Comparison of ENCODE assay signal across 9 mouse cellular contexts in the genomic region with DNA sequence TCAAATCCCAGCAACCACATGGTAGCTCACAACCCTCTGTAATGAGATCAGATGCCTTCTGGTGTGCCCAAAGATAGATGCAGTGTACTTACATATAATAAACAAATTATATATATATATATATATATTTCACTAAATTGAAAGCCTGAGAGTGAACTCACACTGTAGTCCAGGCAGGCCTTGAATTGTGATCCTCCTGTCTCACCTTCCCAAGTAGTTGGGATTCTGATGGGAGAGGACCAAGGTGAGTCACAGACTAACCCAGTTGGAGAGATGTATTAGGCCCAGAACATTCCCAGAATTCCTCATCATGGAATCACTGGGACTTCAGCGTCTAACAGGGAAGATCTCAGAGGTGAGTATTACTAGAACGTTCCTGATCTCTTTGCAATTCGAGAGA. TPM values are rescaled to one million over a fixed set of nuclear protein-coding genes. Genes with fewer than 3 reads are reported as not detected.
A peak's percentile ranks its signal among the peaks of the same experiment; 100 is the strongest.
DNase-seq lines count a peak whose midpoint lies in the region; ATAC-seq and TF ChIP-seq lines count a peak whose summit lies in the region.
"Had no signal": no experiment of that assay in that cellular context is flagged by ENCODE, and none has a peak within 500 bp of the region (broad histone marks: within the 10 kb centered on the region; RNA-seq: fewer than 3 reads in every experiment).

A gene (plus strand): TSS at position 301 of the 400 bp plus-strand sequence.

- no peak for DNase-seq in layer of hippocampus, adult 2 months (ENCODE audit: low spot score in 2 of 2)
- no peak for DNase-seq in layer of hippocampus, adult 9-10 months (ENCODE audit: low spot score)
- DNase-seq in embryonic facial prominence, embryonic 14.5 days (ENCODE audit: low spot score): no peak
- no peak for DNase-seq in hindbrain, embryonic 14.5 days (ENCODE audit: low spot score)
- no peak for DNase-seq in right cerebral cortex, postnatal 14 days
- DNase-seq in cerebellum, adult 11 months: no peak
- no peak for DNase-seq in lung, postnatal 14 days
- DNase-seq: kidney, postnatal 25 days had no signal

- H3K27me3 ChIP-seq in embryonic facial prominence, embryonic 14.5 days (replicated peaks; ENCODE audit: control insufficient read depth, insufficient read depth, low read length): no peaks in the 10 kb centered on the region
- no peaks in the 10 kb centered on the region for H3K27me3 ChIP-seq in hindbrain, embryonic 14.5 days (ENCODE audit: control insufficient read depth, insufficient read depth, low read length)
- no peaks in the 10 kb centered on the region for H3K27me3 ChIP-seq in midbrain, embryonic 15.5 days (replicated peaks)

- no peaks in the 10 kb centered on the region for H3K9me3 ChIP-seq in embryonic facial prominence, embryonic 14.5 days (ENCODE audit: control insufficient read depth, low read length)
- H3K9me3 ChIP-seq in hindbrain, embryonic 14.5 days (ENCODE audit: control insufficient read depth, low read length): no peaks in the 10 kb centered on the region
- no peaks in the 10 kb centered on the region for H3K9me3 ChIP-seq in midbrain, embryonic 15.5 days

- H3K4me2 ChIP-seq in embryonic facial prominence, embryonic 14.5 days (ENCODE audit: low read depth, low read length): peak within 1 kb of the TSS; percentile 51
- H3K4me2 ChIP-seq in hindbrain, embryonic 14.5 days (replicated peaks): peak within 1 kb of the TSS; percentile 49
- H3K4me2 ChIP-seq in midbrain, embryonic 15.5 days: peak within 1 kb of the TSS; percentile 46

- H3K27ac ChIP-seq in layer of hippocampus, adult 2 months: peak within 1 kb of the TSS; percentile 90
- H3K27ac ChIP-seq in embryonic facial prominence, embryonic 14.5 days (replicated peaks; ENCODE audit: low read depth, low read length): peak within 1 kb of the TSS; percentile 44; the same call in 1 of the 2 replicates
- H3K27ac ChIP-seq in hindbrain, embryonic 14.5 days: peak within 1 kb of the TSS; percentile 66
- peak within 1 kb of the TSS; percentile 76 for H3K27ac ChIP-seq in midbrain, embryonic 15.5 days

- peaks cover 10% of the 10 kb centered on the region; the same call in 1 of the 2 replicates for H3K4me1 ChIP-seq in embryonic facial prominence, embryonic 14.5 days (ENCODE audit: control insufficient read depth, insufficient read depth, low read length)
- peaks cover 12% of the 10 kb centered on the region; the same call in 1 of the 2 replicates for H3K4me1 ChIP-seq in hindbrain, embryonic 14.5 days (replicated peaks; ENCODE audit: control insufficient read depth, insufficient read depth, low read length)
- H3K4me1 ChIP-seq in midbrain, embryonic 15.5 days: peaks cover 26% of the 10 kb centered on the region

- ATAC-seq in embryonic facial prominence, embryonic 14.5 days (ENCODE audit: low read depth): no peak
- ATAC-seq in hindbrain, embryonic 14.5 days (ENCODE audit: low FRiP score): no peak
- ATAC-seq in midbrain, embryonic 15.5 days (replicated peaks): no peak

- H3K4me3 ChIP-seq in layer of hippocampus, adult 2 months: peak within 1 kb of the TSS; percentile 60
- peak within 1 kb of the TSS; percentile 19 for H3K4me3 ChIP-seq in embryonic facial prominence, embryonic 14.5 days (ENCODE audit: low read depth, low read length)
- H3K4me3 ChIP-seq in hindbrain, embryonic 14.5 days (replicated peaks; ENCODE audit: low read length): peak within 1 kb of the TSS; percentile 20
- peak within 1 kb of the TSS; percentile 25 for H3K4me3 ChIP-seq in midbrain, embryonic 15.5 days

- 69% methylated on average over 3 of the region's 3 CpGs for WGBS in embryonic facial prominence, embryonic 14.5 days
- 75% methylated on average over 3 of the region's 3 CpGs for WGBS in hindbrain, embryonic 14.5 days
- 63% methylated on average over 3 of the region's 3 CpGs for WGBS in midbrain, embryonic 15.5 days

- peak within 1 kb of the TSS; percentile 55 for H3K9ac ChIP-seq in embryonic facial prominence, embryonic 14.5 days (ENCODE audit: low read depth, low read length)
- H3K9ac ChIP-seq in hindbrain, embryonic 14.5 days: peak within 1 kb of the TSS; percentile 54
- peak within 1 kb of the TSS; percentile 41 for H3K9ac ChIP-seq in midbrain, embryonic 15.5 days

- no peak for TF ChIP-seq CTCF in layer of hippocampus, adult 2 months (conservative IDR thresholded peaks at IDR 0.05)

- no peaks in the 10 kb centered on the region for H3K36me3 ChIP-seq in embryonic facial prominence, embryonic 14.5 days (ENCODE audit: control insufficient read depth, insufficient read depth, low read length)
- H3K36me3 ChIP-seq in hindbrain, embryonic 14.5 days (replicated peaks; ENCODE audit: control insufficient read depth, insufficient read depth): no peaks in the 10 kb centered on the region
- H3K36me3 ChIP-seq in midbrain, embryonic 15.5 days (replicated peaks): no peaks in the 10 kb centered on the region

RNA-seq across cellular contexts. Expression of the gene that starts here (rescaled TPM):
- total RNA-seq in layer of hippocampus, adult 2 months (2021): 10 to 100 TPM; 18.4 to 20.3 TPM
- 6.9 and 7.2 TPM in 2 replicates for polyA plus RNA-seq in embryonic facial prominence, embryonic 14.5 days (2014; fragmentation: Nextera tagmentation; extraction: Ambion mirVana)
- 8.9 and 9.0 TPM in 2 replicates for polyA plus RNA-seq in hindbrain, embryonic 14.5 days (2014; fragmentation: Nextera tagmentation; extraction: Ambion mirVana)
- 11.2 and 12.9 TPM in 2 replicates for polyA plus RNA-seq in midbrain, embryonic 15.5 days (2015; fragmentation: Nextera tagmentation; extraction: Ambion mirVana)
